Mouse (Mus musculus) erythroblast, embryonic 14.5 days (primary cell): ENCODE data around the gene Camkk2. TPM values are rescaled to one million over a fixed set of nuclear protein-coding genes. Genes with fewer than 3 reads are reported as not detected.

Experiments used
- H3K27me3 ChIP-seq: 2 replicates; pipeline ENCODE4 v1.6.1; 2012; ENCODE audit warnings: inconsistent platforms; ENCODE audit not compliant: control insufficient read depth
- H3K36me3 ChIP-seq: 2 replicates; pipeline ENCODE4 v1.6.1; 2012; ENCODE audit warnings: mild to moderate bottlenecking, inconsistent platforms; ENCODE audit not compliant: control insufficient read depth
- H3K4me1 ChIP-seq: 2 replicates; pipeline ENCODE4 v1.6.1; 2012; ENCODE audit warnings: inconsistent platforms; ENCODE audit not compliant: control insufficient read depth
- H3K4me3 ChIP-seq: replicated peaks from 2 replicates; pipeline ENCODE3; 2012; ENCODE audit warnings: moderate library complexity, mild to moderate bottlenecking, inconsistent platforms
- H3K9me3 ChIP-seq: 2 replicates; pipeline ENCODE4 v1.6.1; 2012; ENCODE audit warnings: low read length, inconsistent platforms, mixed read lengths; ENCODE audit not compliant: control insufficient read depth
- GATA1 ChIP-seq: IDR thresholded peaks from 2 replicates; pipeline ENCODE4 v1.6.1; 2012; ENCODE audit warnings: low read length, inconsistent platforms, mixed read lengths
- TAL1 ChIP-seq: IDR thresholded peaks from 3 replicates; pipeline ENCODE4 v1.6.1; 2012; ENCODE audit warnings: low read length, inconsistent platforms, mixed read lengths
- polyA plus RNA-seq: library from polyadenylated mRNA; stranded (reverse); fragments of >175 nt; gene quantifications from 2 replicates; pipeline ENCODE4 v1.2.3, GENCODE M21; 2012

Gene Camkk2
- polyA plus RNA-seq, 1 experiment = 2.1 TPM

- TF ChIP-seq TAL1 (no peak), GATA1 (no peak; the same call in 1 of the 2 replicates)
- Histone ChIP-seq H3K36me3 (no peaks in the 10 kb centered on the region), H3K9me3 (peaks cover 7% of the 10 kb centered on the region), H3K27me3 (no peaks in the 10 kb centered on the region), H3K4me3 (no peak overlapping the region), H3K4me1 (peaks cover 27% of the 10 kb centered on the region)
Observed at GRCm38 (mm10) chr5:122708819-122709218, 70.4 kb downstream of the Camkk2 start.

DNA sequence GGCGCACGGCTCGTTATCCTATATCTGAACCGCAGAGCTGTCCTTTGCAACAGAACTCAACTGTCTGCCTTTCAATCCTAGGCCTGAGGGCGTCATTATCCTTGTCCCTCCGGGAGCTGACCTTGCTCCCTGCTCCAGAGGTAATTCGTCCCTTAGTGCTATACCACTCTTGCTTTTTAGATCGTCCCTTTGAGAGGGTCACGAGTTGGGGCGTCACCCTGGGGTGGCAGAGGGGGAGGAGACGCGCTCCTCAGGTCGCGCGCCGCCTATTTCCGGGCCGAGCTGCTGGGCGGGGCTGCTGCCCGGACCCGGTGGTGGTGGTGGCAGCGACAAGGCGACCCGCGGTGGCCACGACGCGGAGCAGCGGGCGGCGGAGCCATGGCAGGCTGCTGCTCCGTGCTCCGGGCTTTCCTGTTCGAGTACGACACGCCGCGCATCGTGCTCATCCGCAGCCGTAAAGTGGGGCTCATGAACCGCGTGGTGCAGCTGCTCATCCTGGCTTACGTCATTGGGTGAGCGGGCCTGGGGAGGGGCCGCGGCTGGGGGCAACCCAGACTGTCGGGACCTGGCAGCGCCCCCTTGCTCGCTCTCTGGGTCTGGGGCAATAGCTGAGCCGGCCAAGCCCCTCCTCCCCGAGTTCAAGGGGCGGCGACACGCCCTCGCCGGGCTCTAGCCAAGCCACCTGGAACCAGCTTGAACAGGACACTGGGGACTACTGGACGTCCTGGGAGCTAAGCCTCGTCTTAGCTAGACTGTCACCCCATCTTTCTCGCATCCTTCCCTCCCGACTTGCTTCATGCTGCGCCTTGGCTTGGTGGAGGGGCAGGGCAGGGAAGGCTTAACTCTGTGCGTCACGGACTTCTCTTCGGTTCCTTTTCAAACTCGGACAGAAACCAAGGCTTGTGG is 71.7 kb downstream of the Camkk2 start, which contains the start of gene P2rx4:
Gene P2rx4 (plus strand): TSS at position 269 of the 906 bp plus-strand sequence.
- Histone ChIP-seq H3K4me1 (peaks cover 33% of the 10 kb centered on the region), H3K9me3 (peaks cover 2% of the 10 kb centered on the region; the same call in 1 of the 2 replicates), H3K4me3 (peak within 1 kb of the TSS; percentile 77), H3K27me3 (no peaks in the 10 kb centered on the region), H3K36me3 (no peaks in the 10 kb centered on the region)
- TF ChIP-seq TAL1 (no peak), GATA1 (no peak)

- TF ChIP-seq TAL1 (no peak), GATA1 (no peak)
- Histone ChIP-seq H3K9me3 (no peaks in the 10 kb centered on the region), H3K4me3 (peak overlapping the region; percentile 77), H3K4me1 (peaks cover 33% of the 10 kb centered on the region), H3K36me3 (no peaks in the 10 kb centered on the region), H3K27me3 (no peaks in the 10 kb centered on the region)
Observed at GRCm38 (mm10) chr5:122706917-122707275, 72.3 kb downstream of the Camkk2 start.

DNA sequence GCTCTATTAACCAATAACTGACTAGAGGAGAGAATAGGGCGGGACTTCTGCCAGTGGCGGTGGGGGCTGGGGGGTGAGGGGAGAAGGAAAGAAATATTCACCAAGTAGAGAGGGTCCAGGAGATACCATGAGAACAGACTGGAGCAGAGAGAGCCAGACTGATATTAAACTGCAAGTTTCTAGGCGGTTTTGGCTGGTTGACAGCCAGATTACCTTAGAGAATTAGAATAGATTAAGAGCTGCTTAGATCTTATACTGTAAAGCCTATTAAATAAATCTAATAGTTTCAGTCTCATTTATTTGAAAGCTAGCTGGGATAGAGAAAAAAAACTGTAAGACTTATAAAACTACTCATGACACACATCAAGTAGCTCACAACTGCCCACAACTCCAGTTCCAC is 74.0 kb downstream of the Camkk2 start:
- Histone ChIP-seq H3K4me1 (peaks cover 46% of the 10 kb centered on the region), H3K27me3 (no peaks in the 10 kb centered on the region)
- TF ChIP-seq GATA1 = no peak
- no peak for TF ChIP-seq TAL1

GRCm38 (mm10) chr5:122704571-122704970 is 74.6 kb downstream of the Camkk2 start:
- Histone ChIP-seq H3K9me3 (no peaks in the 10 kb centered on the region), H3K4me1 (peaks cover 52% of the 10 kb centered on the region), H3K36me3 (no peaks in the 10 kb centered on the region), H3K4me3 (no peak overlapping the region), H3K27me3 (no peaks in the 10 kb centered on the region)
- TF ChIP-seq GATA1 = no peak
- no peak for TF ChIP-seq TAL1

More for the DNA sequence above, 74.0 kb downstream of the Camkk2 start:
- Histone ChIP-seq H3K36me3 (no peaks in the 10 kb centered on the region), H3K4me3 (no peak overlapping the region), H3K9me3 (no peaks in the 10 kb centered on the region)

GRCm38 (mm10) chr5:122703574-122703973 is 75.6 kb downstream of the Camkk2 start:
- peaks cover 58% of the 10 kb centered on the region for H3K4me1 ChIP-seq
- no peaks in the 10 kb centered on the region for H3K27me3 ChIP-seq
- H3K36me3 ChIP-seq = no peaks in the 10 kb centered on the region
- TF ChIP-seq GATA1 = no peak
- TF ChIP-seq TAL1 = no peak
- no peak overlapping the region for H3K4me3 ChIP-seq
- H3K9me3 ChIP-seq = no peaks in the 10 kb centered on the region

GRCm38 (mm10) chr5:122702156-122702555 is 77.1 kb downstream of the Camkk2 start:
- TF ChIP-seq TAL1 (no peak), GATA1 (no peak)
- H3K4me1 ChIP-seq = peaks cover 52% of the 10 kb centered on the region
- H3K4me3 ChIP-seq = no peak overlapping the region

GRCm38 (mm10) chr5:122700837-122701212 is 78.4 kb downstream of the Camkk2 start:
- Histone ChIP-seq H3K27me3 (no peaks in the 10 kb centered on the region), H3K4me1 (peaks cover 53% of the 10 kb centered on the region), H3K4me3 (peak overlapping the region; percentile 29), H3K36me3 (no peaks in the 10 kb centered on the region), H3K9me3 (no peaks in the 10 kb centered on the region)
- TF ChIP-seq TAL1 (no peak), GATA1 (no peak)

More at GRCm38 (mm10) chr5:122702156-122702555, 77.1 kb downstream of the Camkk2 start:
- H3K36me3 ChIP-seq = no peaks in the 10 kb centered on the region
- H3K9me3 ChIP-seq = no peaks in the 10 kb centered on the region
- no peaks in the 10 kb centered on the region for H3K27me3 ChIP-seq

- H3K4me1 ChIP-seq = peaks cover 53% of the 10 kb centered on the region
- no peaks in the 10 kb centered on the region for H3K36me3 ChIP-seq
- TF ChIP-seq GATA1 (no peak), TAL1 (no peak)
- H3K4me3 ChIP-seq = peak overlapping the region; percentile 29
- no peaks in the 10 kb centered on the region for H3K9me3 ChIP-seq
- no peaks in the 10 kb centered on the region for H3K27me3 ChIP-seq
Observed at GRCm38 (mm10) chr5:122700109-122700836, 78.9 kb downstream of the Camkk2 start.
